Mouse (Mus musculus) ES-E14 (cell line): ENCODE data around the gene Slc12a5.

Experiments
- HCFC1 ChIP-seq: IDR thresholded peaks from 2 replicates; pipeline ENCODE4 v1.6.1; 2012; ENCODE audit warnings: low read length, inconsistent platforms, borderline replicate concordance; ENCODE audit not compliant: insufficient read depth
- MAFK ChIP-seq: IDR thresholded peaks from 2 replicates; pipeline ENCODE4 v1.6.1; 2014; ENCODE audit warnings: mild to moderate bottlenecking, low read depth, low read length, inconsistent platforms; ENCODE audit not compliant: insufficient read depth
- ZC3H11A ChIP-seq: IDR thresholded peaks from 2 replicates; pipeline ENCODE4 v1.6.1; 2012; ENCODE audit warnings: low read depth, mild to moderate bottlenecking, inconsistent platforms, low read length, borderline replicate concordance
- ZNF384 ChIP-seq: IDR thresholded peaks from 2 replicates; pipeline ENCODE4 v1.6.1; 2012; ENCODE audit warnings: low read depth, low read length, inconsistent platforms

DNA sequence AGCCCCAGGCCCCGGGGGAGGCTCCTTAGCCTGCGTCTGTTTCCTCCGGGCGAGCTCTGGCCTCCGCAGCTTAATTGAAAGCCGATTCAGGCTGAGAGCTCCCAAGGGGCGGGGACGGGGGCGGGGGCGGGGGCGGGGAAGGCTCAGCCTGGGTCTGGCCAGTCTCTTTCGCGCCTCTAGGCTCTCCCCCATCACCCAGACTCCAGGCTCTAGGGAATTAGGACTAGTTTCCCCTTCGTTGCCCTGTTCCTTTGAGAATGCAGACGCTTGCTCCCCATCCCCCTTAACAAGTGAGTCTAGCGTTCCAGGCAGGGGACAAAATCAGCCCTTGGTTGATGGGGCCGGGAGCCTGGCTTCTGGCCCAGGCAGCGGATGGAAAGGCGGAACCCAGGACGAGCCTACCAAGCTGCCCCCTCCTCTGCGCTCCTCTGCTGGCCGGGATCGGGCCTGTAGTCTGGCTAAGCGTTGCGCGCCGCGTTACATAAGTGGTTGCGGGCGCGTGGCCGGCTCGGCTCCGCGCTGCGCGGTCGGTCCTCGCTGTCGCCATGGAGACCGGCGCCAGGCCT lies 10.1 kb downstream of the Slc12a5 start:
- TF ChIP-seq HCFC1 = no peak
- no peak for TF ChIP-seq MAFK
- TF ChIP-seq ZNF384 = no peak
- no peak for TF ChIP-seq ZC3H11A
